Mouse (Mus musculus): ENCODE data around the gene Pkp4.

Pkp4 gene

DNA sequence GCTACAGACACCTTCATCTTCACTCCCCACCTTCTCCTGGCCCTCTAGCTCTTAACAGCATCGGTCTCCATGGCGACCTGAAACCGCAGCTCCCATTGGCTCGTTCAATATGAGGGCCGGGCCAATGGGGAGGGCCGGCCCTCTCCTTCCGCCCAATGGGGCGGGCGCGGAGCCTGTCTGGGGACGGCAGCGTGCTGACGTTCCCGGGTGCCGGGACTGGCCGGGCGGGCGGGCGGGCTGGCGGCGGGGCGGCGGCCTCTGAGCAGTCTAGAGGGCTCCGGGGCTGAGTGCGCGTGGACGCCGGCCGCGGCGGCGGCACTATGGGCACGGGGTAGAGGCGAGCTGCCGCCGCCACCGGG is at the start of gene Pkp4, which contains the start of gene Ccdc148:
Pkp4 (plus strand) TSS at position 246 of the 359 bp plus-strand sequence.
Ccdc148 (minus strand) TSS at position 79 of the 359 bp plus-strand sequence.
- peak; percentile 96 to 97 for DNase-seq (ENCODE audit: low spot score in 2 of 2)

GRCm38 (mm10) chr2:59129023-59129422 is 31.6 kb upstream of the Pkp4 start:
- no peak for DNase-seq (ENCODE audit: low spot score in 2 of 2)

DNA sequence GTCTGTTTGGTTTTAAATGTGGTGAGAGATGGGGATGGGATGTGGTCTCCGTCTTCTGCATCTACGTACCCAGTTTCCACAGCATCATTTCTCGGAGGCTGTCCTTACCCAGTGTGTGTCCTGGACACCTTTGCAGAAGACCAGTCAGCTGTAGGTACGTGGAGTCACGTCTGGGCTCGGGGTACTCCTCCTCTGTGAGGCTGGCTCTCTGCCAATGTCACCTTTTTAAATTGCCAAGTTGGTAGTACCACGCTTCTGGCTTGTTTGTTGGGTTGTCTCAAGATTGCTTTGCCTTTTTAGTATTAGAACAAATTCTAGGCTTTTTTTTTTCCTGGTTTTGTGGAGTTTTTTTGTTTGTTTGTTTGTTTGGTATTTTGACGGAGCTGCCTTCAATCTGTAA is 30.8 kb upstream of the Pkp4 start:
- DNase-seq (ENCODE audit: low spot score in 2 of 2), result no peak

GRCm38 (mm10) chr2:59131044-59131443 is 29.6 kb upstream of the Pkp4 start:
- DNase-seq (ENCODE audit: low spot score in 2 of 2), result no peak

DNA sequence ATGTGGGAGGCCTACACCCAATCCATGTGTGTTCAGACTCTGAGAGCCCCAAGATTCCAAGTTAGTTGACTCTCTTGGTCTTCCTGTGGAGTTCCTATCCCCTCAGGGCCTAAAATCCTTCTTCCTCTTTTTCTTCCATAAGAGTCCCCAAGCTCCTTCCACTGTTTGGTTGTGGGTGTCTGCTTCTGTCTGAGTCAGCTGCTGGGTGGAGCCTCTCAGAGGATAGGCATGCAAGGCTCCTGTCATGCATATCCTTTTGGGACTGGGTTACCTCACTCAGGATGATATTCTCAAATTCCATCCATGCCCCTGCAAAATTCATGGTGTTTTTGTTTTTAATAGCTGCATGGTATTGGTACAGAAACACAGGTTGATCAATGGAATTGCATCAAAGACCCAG is 5.2 kb upstream of the Pkp4 start:
- DNase-seq (ENCODE audit: low spot score in 2 of 2), result no peak

DNA sequence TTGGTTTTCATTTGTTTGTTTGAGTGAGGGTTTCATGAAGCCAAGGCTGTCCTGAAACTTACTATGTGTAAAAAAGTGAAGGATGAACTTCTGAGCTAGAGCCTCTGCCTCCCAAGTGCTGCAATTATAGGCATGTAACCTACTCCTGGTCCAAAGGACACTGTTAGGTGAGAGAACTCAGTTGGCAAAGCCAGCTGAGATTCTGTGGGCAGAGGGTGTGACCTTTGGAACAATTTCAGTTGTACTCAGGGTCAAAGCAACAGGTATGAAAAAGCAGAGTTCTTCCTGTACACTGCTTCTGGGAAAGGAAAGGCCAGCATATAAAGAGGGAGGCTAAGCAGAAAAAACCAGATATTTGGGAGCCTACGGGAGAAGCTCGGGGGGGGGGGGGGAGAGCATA is 2.5 kb upstream of the Pkp4 start:
- DNase-seq (ENCODE audit: low spot score in 2 of 2), result no peak

DNA sequence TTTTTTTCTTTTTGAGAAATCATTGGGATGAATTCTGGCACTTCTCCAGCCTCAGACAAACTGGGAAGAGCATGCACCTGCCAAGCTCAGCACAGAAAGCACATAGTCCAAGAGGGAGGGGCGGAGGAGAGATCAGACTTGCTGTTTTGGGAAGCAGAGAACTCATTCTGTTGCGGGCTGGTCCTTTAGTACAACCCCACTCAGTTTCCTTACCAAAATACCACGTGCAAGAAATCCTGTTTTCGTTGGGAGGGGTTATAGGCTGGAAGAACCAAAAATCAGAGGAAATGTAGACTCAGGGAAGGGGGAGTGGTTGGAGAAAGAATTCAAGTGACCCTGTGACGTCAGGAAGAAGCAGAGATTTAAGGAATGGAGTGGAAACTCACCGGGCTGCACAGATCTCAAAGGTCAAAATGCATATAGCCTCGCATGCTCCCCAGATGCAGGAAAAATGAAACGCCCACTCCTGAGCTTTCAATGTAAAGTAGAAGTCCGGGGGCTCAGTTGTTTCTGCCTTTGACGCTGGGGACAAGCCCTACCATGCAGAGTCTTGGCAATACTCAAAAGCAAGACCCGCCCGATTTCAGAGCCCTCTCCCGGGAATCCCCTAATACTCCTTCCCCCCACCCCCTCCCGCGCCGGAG is 567 bp upstream of the Pkp4 start:
- peak; percentile 52 to 55 for DNase-seq (ENCODE audit: low spot score in 2 of 2)

DNA sequence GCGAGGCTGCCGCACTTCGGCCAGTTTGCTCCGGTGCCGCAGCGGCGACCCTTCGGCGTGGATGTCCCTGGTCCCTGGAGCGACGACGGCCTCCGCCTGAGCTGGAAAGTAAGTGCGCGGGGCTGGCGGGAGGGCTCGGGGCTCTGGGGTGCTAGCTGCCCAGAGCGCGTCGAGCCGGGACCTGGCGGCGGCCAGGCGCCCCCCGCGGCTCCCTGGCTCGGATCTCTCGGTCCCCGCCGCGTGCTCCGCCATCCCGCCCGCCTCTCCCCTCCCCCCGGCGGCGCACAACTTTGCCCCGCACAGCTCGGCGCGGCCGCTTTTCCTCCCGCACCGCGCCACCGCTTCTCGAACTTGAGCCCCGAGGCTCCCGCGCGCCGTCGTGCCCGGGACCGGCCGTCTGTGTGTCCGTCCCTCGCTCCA is 381 bp downstream of the Pkp4 start:
- DNase-seq (ENCODE audit: low spot score in 2 of 2), result peak in 1 of 2 experiments; percentile 44

- DNase-seq (ENCODE audit: low spot score in 2 of 2), result peak; percentile 84 to 86
Measured at GRCm38 (mm10) chr2:59161441-59162284, 1.0 kb downstream of the Pkp4 start.

- DNase-seq (ENCODE audit: low spot score in 2 of 2), result peak in 1 of 2 experiments; percentile 30
Measured at GRCm38 (mm10) chr2:59162285-59162600, 1.6 kb downstream of the Pkp4 start.

GRCm38 (mm10) chr2:59166976-59167375 is 6.3 kb downstream of the Pkp4 start:
- peak in 1 of 2 experiments; percentile 17 for DNase-seq (ENCODE audit: low spot score in 2 of 2)

- DNase-seq (ENCODE audit: low spot score in 2 of 2), result peak in 1 of 2 experiments; percentile 14
Measured at GRCm38 (mm10) chr2:59167830-59168229, 7.2 kb downstream of the Pkp4 start.

DNA sequence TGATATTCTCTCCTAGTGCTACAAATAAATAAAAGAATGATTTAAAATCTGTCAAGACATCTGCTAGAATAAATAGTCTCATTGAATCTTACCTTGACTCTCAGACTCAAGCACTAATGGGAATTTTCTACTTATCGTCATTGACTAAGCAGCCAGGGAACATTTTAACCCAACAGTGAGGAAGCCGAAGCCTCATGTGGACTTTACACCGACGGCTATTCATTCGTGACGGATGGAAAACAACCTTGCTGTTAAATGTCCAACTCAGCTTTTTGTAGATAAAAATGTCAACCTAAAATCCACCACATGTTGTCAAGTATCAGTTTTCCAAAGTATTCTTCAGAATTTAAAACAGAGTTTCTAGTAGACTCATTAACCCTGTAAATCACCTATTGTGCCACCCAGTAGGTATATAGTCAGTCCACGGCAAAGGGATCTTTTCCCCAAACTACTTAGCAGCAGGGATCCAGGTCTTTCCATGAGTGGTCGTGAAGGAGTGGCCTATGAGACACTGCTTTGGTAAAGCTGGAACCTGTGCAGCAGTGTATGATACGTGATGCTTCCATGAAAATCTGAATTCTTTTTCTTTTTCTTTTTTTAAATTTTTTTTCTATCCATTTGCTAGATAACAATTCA is 9.0 kb downstream of the Pkp4 start:
- DNase-seq (ENCODE audit: low spot score in 2 of 2), result peak in 1 of 2 experiments; percentile 9

GRCm38 (mm10) chr2:59170208-59170589 is 9.5 kb downstream of the Pkp4 start:
- peak in 1 of 2 experiments; percentile 8 for DNase-seq (ENCODE audit: low spot score in 2 of 2)

GRCm38 (mm10) chr2:59170593-59170992 is 9.9 kb downstream of the Pkp4 start:
- peak in 1 of 2 experiments; percentile 14 for DNase-seq (ENCODE audit: low spot score in 2 of 2)

DNA sequence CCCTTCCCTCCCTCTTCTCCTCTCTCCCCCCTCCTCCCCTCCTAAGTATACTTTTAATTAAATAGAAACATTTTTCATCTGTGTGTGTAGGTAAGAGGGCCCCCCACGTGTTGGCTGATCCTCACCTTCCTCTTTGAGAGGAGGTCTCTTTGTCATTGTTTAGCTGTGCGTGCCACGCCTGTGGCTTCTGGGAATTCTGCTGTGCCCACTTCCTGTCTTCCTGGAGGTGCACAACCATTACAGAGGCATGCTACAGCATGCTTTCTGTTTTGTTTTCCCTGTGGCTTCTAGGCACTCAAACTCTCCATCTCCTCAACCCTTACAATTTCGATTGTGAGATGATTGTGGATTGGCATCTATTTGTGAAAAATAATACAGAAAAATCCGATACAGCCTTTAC is 10.9 kb downstream of the Pkp4 start:
- DNase-seq (ENCODE audit: low spot score in 2 of 2), result peak in 1 of 2 experiments; percentile 15

- no peak for DNase-seq (ENCODE audit: low spot score in 2 of 2)
Measured at GRCm38 (mm10) chr2:59175926-59176325, 15.3 kb downstream of the Pkp4 start.

GRCm38 (mm10) chr2:59178191-59178590 is 17.5 kb downstream of the Pkp4 start:
- peak; percentile 80 to 90 for DNase-seq (ENCODE audit: low spot score in 2 of 2)

DNA sequence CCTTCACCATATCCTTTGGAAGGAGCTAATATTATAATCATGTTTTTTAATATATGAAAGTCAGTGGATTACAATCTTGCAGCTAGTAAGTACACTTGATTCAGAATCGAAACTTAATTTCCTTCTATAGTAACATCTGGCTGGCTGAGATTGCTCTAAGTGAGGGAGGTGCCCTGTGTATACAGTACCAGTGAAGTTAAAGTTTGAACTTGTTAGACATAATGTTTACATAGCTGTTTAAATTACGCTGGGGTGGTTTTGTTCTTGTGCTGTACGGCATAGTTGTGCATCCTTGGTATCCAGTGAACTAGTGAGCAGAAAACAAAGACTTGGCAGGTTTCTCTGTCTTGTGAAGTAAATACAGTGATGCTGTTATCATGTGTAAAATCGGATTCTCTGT is 18.3 kb downstream of the Pkp4 start:
- DNase-seq (ENCODE audit: low spot score in 2 of 2), result no peak

DNA sequence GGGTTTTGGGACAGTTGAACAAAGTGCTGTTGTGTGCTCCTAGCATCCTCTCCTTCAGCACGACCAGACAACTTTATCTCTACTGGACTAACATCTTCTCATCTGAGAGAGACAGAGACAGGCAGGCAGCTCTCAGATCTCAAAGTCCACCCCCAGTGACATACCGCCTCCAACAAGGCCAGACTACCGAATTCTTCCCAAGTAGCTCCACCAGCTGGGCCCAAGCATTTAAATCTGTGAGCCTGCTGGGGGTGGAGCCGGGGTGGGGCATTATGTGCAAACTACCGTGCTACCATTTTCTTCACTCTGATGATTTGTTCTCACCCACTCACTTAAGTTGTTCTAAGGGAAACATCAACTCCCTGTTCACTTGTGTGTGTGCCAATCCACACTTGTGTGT is 18.8 kb downstream of the Pkp4 start:
- DNase-seq (ENCODE audit: low spot score in 2 of 2), result no peak

DNA sequence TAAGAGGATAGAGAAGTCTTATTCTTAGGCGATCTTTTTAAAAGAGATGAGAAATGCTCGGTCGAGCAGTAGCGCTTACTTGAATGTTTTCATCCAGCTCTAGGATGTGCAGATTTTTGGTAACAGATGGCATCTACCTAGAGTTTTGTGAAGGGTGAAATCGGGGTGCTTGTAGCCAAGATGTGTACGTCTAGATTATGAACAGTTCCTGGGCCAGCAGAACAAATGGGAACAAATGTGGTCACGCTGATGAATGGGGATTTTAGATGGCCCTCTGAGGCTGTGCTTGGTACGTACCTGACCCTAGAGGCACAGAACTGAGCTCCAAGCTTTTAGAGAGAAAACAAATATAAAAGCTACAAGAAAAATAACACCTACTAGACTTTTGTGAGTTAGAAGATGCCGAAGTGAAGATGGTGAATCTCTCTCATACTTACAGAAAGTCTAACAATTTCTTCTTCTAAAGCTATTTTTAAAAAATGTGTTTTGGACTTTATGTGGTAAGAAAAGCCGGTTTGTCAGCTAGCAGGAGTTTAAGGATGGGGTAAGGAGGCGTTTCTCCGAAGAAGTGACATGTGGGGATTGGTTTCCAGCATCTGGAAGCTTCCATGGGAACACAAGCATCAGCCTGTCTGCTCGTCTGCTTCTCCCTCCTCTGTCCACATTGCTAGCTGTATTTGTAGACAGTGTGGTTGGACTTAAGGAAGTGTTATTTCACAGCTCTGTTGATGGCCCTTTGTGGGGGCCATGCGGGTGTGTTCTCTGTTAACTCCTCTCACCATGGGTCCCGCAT is 20.9 kb downstream of the Pkp4 start:
- no peak for DNase-seq (ENCODE audit: low spot score in 2 of 2)

GRCm38 (mm10) chr2:59183541-59183940 is 22.9 kb downstream of the Pkp4 start:
- peak in 1 of 2 experiments; percentile 13 for DNase-seq (ENCODE audit: low spot score in 2 of 2)

Measured in right cerebral cortex, postnatal 10 days (tissue).